In genomic region chr12:73591625-73592024, GRCm38 (mm10) we compare ENCODE assay signal across 12 mouse cellular contexts. TPM values are rescaled to one million over a fixed set of nuclear protein-coding genes. Genes with fewer than 3 reads are reported as not detected.
A peak's percentile ranks its signal among the peaks of the same experiment; 100 is the strongest.
DNase-seq lines count a peak whose midpoint lies in the region; ATAC-seq and TF ChIP-seq lines count a peak whose summit lies in the region.
"Had no signal": no experiment of that assay in that cellular context is flagged by ENCODE, and none has a peak within 500 bp of the region (broad histone marks: within the 10 kb centered on the region; RNA-seq: fewer than 3 reads in every experiment).

No protein-coding gene starts in this region.

- H3K4me3 ChIP-seq in lung, adult 2 months (replicated peaks; ENCODE audit: extremely low read depth, low read depth, low read length) = no peak overlapping the region
- no peak overlapping the region for H3K4me3 ChIP-seq in heart, embryonic 13.5 days
- H3K4me3 ChIP-seq in kidney, embryonic 16.5 days (ENCODE audit: low read length) = no peak overlapping the region
- no peak overlapping the region for H3K4me3 ChIP-seq in small intestine, adult 2 months (ENCODE audit: low read depth, low read length)
- no peak overlapping the region for H3K4me3 ChIP-seq in forebrain, postnatal 0 days (ENCODE audit: low read depth, low read length)

- peak overlapping the region; percentile 61 for H3K27ac ChIP-seq in heart, embryonic 13.5 days (replicated peaks)
- peak overlapping the region; percentile 56; the same call in 1 of the 2 replicates for H3K27ac ChIP-seq in kidney, embryonic 16.5 days (ENCODE audit: low read length)
- 0 out of 2 replicates have a peak overlapping the region, but pooled peaks have one; percentile 28 for H3K27ac ChIP-seq in small intestine, adult 2 months (ENCODE audit: insufficient read depth, low read depth, low read length)
- H3K27ac ChIP-seq in forebrain, postnatal 0 days (ENCODE audit: low read depth, low read length) = no peak overlapping the region
- H3K27ac ChIP-seq: liver, embryonic 14.5 days had no signal

- peak; percentile 85 to 88 for DNase-seq in lung, adult 18-20 months
- no peak for DNase-seq in lung, adult 2 months
- DNase-seq in thymus, postnatal 10 days (ENCODE audit: low spot score in 2 of 2) = no peak
- DNase-seq in forebrain, postnatal 0 days = no peak
- no peak for DNase-seq in retina, embryonic 14.5 days (ENCODE audit: low spot score)
- DNase-seq: right cerebral cortex, postnatal 25 days; thymus, adult 18-20 months had no signal

- H3K4me2 ChIP-seq in heart, embryonic 13.5 days = no peak overlapping the region
- no peak overlapping the region for H3K4me2 ChIP-seq in kidney, embryonic 16.5 days (replicated peaks; ENCODE audit: low read depth, low read length)
- no peak overlapping the region for H3K4me2 ChIP-seq in forebrain, postnatal 0 days (ENCODE audit: low read depth)

- H3K9me3 ChIP-seq in heart, embryonic 13.5 days = no peaks in the 10 kb centered on the region
- no peaks in the 10 kb centered on the region for H3K9me3 ChIP-seq in kidney, embryonic 16.5 days (ENCODE audit: low read length)
- H3K9me3 ChIP-seq in forebrain, postnatal 0 days (ENCODE audit: low read length) = no peaks in the 10 kb centered on the region

- H3K36me3 ChIP-seq in heart, embryonic 13.5 days = no peaks in the 10 kb centered on the region
- no peaks in the 10 kb centered on the region for H3K36me3 ChIP-seq in kidney, embryonic 16.5 days (ENCODE audit: insufficient read depth, low read length)
- no peaks in the 10 kb centered on the region for H3K36me3 ChIP-seq in small intestine, adult 2 months (ENCODE audit: control insufficient read depth, insufficient read depth, low read length)
- H3K36me3 ChIP-seq in forebrain, postnatal 0 days (ENCODE audit: insufficient read depth) = no peaks in the 10 kb centered on the region

- TF ChIP-seq CTCF in lung, adult 2 months (IDR thresholded peaks at IDR 0.05; ENCODE audit: insufficient read depth, low read length) = no peak
- TF ChIP-seq CTCF in small intestine, adult 2 months (IDR thresholded peaks at IDR 0.05; ENCODE audit: extremely low read depth, insufficient read length, insufficient replicate concordance, low read depth, low read length) = no peak
- no peak for TF ChIP-seq CTCF in forebrain, postnatal 0 days (IDR thresholded peaks at IDR 0.05; ENCODE audit: low read depth)

- 43% methylated on average over 10 of the region's 11 CpGs for WGBS in lung, adult 2 months
- WGBS in heart, embryonic 13.5 days = 53% methylated on average over 7 of the region's 11 CpGs
- 72% methylated on average over 8 of the region's 11 CpGs for WGBS in kidney, embryonic 16.5 days
- 55% methylated on average over 11 of the region's 11 CpGs for WGBS in small intestine, adult 2 months
- 68% methylated on average over 10 of the region's 11 CpGs for WGBS in forebrain, postnatal 0 days

- peaks cover 18% of the 10 kb centered on the region for H3K4me1 ChIP-seq in lung, adult 2 months (ENCODE audit: control insufficient read depth, insufficient read depth, low read length)
- H3K4me1 ChIP-seq in heart, embryonic 13.5 days = peaks cover 6% of the 10 kb centered on the region; the same call in 1 of the 2 replicates
- H3K4me1 ChIP-seq in kidney, embryonic 16.5 days (ENCODE audit: insufficient read depth, low read length) = no peaks in the 10 kb centered on the region
- H3K4me1 ChIP-seq in small intestine, adult 2 months (ENCODE audit: control insufficient read depth, insufficient read depth, insufficient read length, low read length) = no peaks in the 10 kb centered on the region
- no peaks in the 10 kb centered on the region for H3K4me1 ChIP-seq in forebrain, postnatal 0 days (ENCODE audit: insufficient read depth)

- peaks cover 7% of the 10 kb centered on the region for H3K27me3 ChIP-seq in heart, embryonic 13.5 days (replicated peaks)
- peaks cover 13% of the 10 kb centered on the region for H3K27me3 ChIP-seq in kidney, embryonic 16.5 days (ENCODE audit: insufficient read depth, low read length)
- H3K27me3 ChIP-seq in small intestine, adult 2 months (ENCODE audit: control insufficient read depth, insufficient read depth, low read length) = no peaks in the 10 kb centered on the region
- no peaks in the 10 kb centered on the region for H3K27me3 ChIP-seq in forebrain, postnatal 0 days (ENCODE audit: insufficient read depth, low read length)

- no peak for TF ChIP-seq POLR2A in lung, adult 2 months (IDR thresholded peaks at IDR 0.05; ENCODE audit: borderline replicate concordance, extremely low read depth, low read depth, low read length)
- TF ChIP-seq POLR2A in small intestine, adult 2 months (IDR thresholded peaks at IDR 0.05; ENCODE audit: low read depth, low read length) = no peak

- no peak for ATAC-seq in heart, embryonic 13.5 days (ENCODE audit: extremely low read depth, insufficient number of reproducible peaks, low FRiP score, low TSS enrichment)
- ATAC-seq in kidney, embryonic 16.5 days (ENCODE audit: low FRiP score, low TSS enrichment) = no peak
- ATAC-seq in forebrain, postnatal 0 days = no peak
- ATAC-seq: forebrain, embryonic 14.5 days had no signal

- no peak overlapping the region for H3K9ac ChIP-seq in heart, embryonic 13.5 days
- no peak overlapping the region for H3K9ac ChIP-seq in kidney, embryonic 16.5 days (replicated peaks; ENCODE audit: low read length)
- H3K9ac ChIP-seq in forebrain, postnatal 0 days = no peak overlapping the region
- H3K9ac ChIP-seq: liver, embryonic 14.5 days had no signal

RNA-seq across cellular contexts. Expression of gene Prkch, which starts 7.0 kb away (rescaled TPM):
- 39.2 and 41.8 TPM in 2 replicates for polyA plus RNA-seq in lung, adult 2 months (2012; rRNA removed)
- polyA plus RNA-seq in heart, embryonic 13.5 days (2015; fragmentation: Nextera tagmentation; extraction: Ambion mirVana) = 10.9 and 11.1 TPM in 2 replicates
- 9.8 and 10.5 TPM in 2 replicates for polyA plus RNA-seq in kidney, embryonic 16.5 days (2015; fragmentation: Nextera tagmentation; extraction: Ambion mirVana)
- polyA plus RNA-seq in small intestine, adult 2 months (2012; rRNA removed) = 1.9 and 3.2 TPM in 2 replicates
- 15.1 and 16.7 TPM in 2 replicates for total RNA-seq in forebrain, postnatal 0 days (2014; rRNA removed)
- 8.4 and 10.4 TPM in 2 replicates for polyA plus RNA-seq in forebrain, postnatal 0 days (2015; fragmentation: Nextera tagmentation; extraction: Ambion mirVana)

RNA-seq across cellular contexts. Expression of gene Tmem30b, which starts 45.4 kb away (rescaled TPM):
- polyA plus RNA-seq in lung, adult 2 months (2012; rRNA removed) = 15.5 and 18.4 TPM in 2 replicates
- 0.32 and 0.56 TPM in 2 replicates for polyA plus RNA-seq in heart, embryonic 13.5 days (2015; fragmentation: Nextera tagmentation; extraction: Ambion mirVana)
- polyA plus RNA-seq in kidney, embryonic 16.5 days (2015; fragmentation: Nextera tagmentation; extraction: Ambion mirVana) = 12.7 and 14.6 TPM in 2 replicates
- polyA plus RNA-seq in small intestine, adult 2 months (2012; rRNA removed) = 123 and 184 TPM in 2 replicates
- 0.23 and 0.43 TPM in 2 replicates for total RNA-seq in forebrain, postnatal 0 days (2014; rRNA removed)
- 0.23 and 0.34 TPM in 2 replicates for polyA plus RNA-seq in forebrain, postnatal 0 days (2015; fragmentation: Nextera tagmentation; extraction: Ambion mirVana)

Comparison
In these comparisons a context has a peak if more than half of its experiments do, and no peak if none do; other contexts are left out.
1. DNase-seq: peak in lung, adult 18-20 months (2 of 2); none in lung, adult 2 months (single experiment), thymus, postnatal 10 days (0 of 2), forebrain, postnatal 0 days (single experiment) and retina, embryonic 14.5 days (single experiment).